17 mouse cellular contexts compared by ENCODE assay signal in genomic region chr2:102853297-102853696, GRCm38 (mm10).
"Had no signal": no experiment of that assay in that cellular context is flagged by ENCODE, and none has a peak within 500 bp of the region (broad histone marks: within the 10 kb centered on the region; RNA-seq: fewer than 3 reads in every experiment).

No protein-coding gene starts in this region.

- DNase-seq: lung, adult 18-20 months; lung, embryonic 14.5 days; lung, postnatal 10 days; lung, postnatal 4 days; retina, postnatal 1 day; right cerebral cortex, adult 18-20 months; right cerebral cortex, postnatal 25 days; right cerebral cortex, postnatal 4 days; spleen, adult 18-20 months; thymus, adult 18-20 months; thymus, postnatal 14 days; thymus, postnatal 4 days had no signal

- H3K27ac ChIP-seq: midbrain, embryonic 10.5 days; midbrain, embryonic 13.5 days; neural tube, embryonic 13.5 days; neural tube, embryonic 15.5 days had no signal

- H3K4me2 ChIP-seq: lung, embryonic 14.5 days; midbrain, embryonic 13.5 days; neural tube, embryonic 13.5 days; neural tube, embryonic 15.5 days had no signal

- H3K27me3 ChIP-seq: midbrain, embryonic 13.5 days; neural tube, embryonic 13.5 days; neural tube, embryonic 15.5 days had no signal

- H3K4me1 ChIP-seq: midbrain, embryonic 13.5 days; neural tube, embryonic 13.5 days; neural tube, embryonic 15.5 days had no signal

- H3K9ac ChIP-seq: lung, embryonic 14.5 days; midbrain, embryonic 13.5 days; neural tube, embryonic 13.5 days; neural tube, embryonic 15.5 days had no signal

- H3K36me3 ChIP-seq: midbrain, embryonic 10.5 days; midbrain, embryonic 13.5 days; neural tube, embryonic 13.5 days; neural tube, embryonic 15.5 days had no signal

- H3K9me3 ChIP-seq: midbrain, embryonic 10.5 days; midbrain, embryonic 13.5 days; neural tube, embryonic 13.5 days; neural tube, embryonic 15.5 days had no signal

- H3K4me3 ChIP-seq: midbrain, embryonic 10.5 days; midbrain, embryonic 13.5 days; myocyte; neural tube, embryonic 13.5 days; neural tube, embryonic 15.5 days had no signal
